Mouse (Mus musculus) mature B cell (primary cell): ENCODE results near the gene Pkd1l2.

ENCODE experiments used
- in situ Hi-C: fragments of 300-500 bp; cut with MboI; formaldehyde crosslinking; loops from 2 replicates; pipeline ENCODE4 v1.14.3; 2019

Pkd1l2 gene

GRCm38 (mm10) chr8:117082399-117082872, at the start of gene Pkd1l2:
Pkd1l2 (minus strand) TSS chr8:117082449.
- in situ Hi-C loops, result no loop called here

GRCm38 (mm10) chr8:117127063-117127462, 44.8 kb upstream of the Pkd1l2 start:
- in situ Hi-C loops, result no loop called here

DNA sequence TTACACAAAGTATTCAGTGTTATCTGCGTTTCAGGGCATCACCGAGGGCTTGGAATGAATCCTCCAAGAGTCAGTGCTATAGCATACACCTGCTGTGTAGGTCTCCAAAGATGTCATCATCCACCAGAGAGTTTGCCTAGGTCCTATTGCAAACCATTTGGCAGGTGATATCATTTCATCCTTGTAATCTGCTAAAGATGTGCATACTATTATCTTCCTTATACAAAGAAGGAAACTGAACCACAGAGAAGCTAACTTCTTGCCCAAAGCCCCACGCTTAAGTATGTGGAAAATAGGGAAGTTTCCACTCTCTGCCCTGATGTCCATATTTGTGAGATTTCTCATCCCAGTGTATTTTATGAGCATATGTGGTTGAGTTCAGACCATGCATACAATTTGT, 44.2 kb upstream of the Pkd1l2 start:
- in situ Hi-C loops, result no loop called here

GRCm38 (mm10) chr8:117125854-117126253, 43.6 kb upstream of the Pkd1l2 start:
- in situ Hi-C loops, result no loop called here

DNA sequence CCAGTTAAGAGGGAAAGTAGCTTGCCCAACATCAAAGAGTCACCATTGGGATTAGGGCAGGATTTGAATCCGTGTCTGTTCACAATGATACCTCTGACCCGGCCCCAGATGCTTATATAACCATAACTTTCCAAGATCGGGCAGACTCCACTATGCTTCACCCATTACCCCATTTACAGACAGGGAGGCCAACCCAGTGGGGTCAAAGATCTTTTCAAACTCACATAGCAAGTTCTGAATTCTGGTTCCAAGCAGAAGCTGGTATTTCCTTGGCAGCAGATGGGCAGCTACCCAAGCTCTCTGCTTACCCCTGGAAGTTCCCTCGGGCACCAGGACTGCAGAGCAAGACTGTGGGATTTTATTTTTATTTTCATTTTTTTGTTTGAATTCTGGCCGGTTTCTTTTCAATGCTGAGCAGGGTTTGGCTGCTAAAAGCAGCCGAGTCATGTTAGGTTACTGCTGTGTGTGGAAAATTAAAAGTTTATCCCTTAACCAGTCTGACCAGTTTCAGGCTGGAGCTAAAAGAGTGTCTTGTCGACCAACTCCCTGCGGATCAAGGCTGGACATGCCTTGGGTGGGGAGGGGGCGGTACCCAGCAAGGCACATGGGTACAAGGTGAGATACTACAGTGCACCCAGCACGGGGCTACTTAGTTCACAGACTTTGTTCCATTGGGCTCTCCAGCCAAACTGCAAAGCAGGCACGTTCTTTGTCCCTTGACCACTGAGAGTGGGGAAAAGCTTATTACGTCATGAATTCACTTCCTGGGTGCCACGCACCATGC, 41.8 kb upstream of the Pkd1l2 start:
- in situ Hi-C loops, result no loop called here

- in situ Hi-C loops, result no loop called here
Measured at GRCm38 (mm10) chr8:117121277-117121676, 39.0 kb upstream of the Pkd1l2 start.

GRCm38 (mm10) chr8:117118409-117118808, 36.2 kb upstream of the Pkd1l2 start:
- in situ Hi-C loops, result no loop called here

DNA sequence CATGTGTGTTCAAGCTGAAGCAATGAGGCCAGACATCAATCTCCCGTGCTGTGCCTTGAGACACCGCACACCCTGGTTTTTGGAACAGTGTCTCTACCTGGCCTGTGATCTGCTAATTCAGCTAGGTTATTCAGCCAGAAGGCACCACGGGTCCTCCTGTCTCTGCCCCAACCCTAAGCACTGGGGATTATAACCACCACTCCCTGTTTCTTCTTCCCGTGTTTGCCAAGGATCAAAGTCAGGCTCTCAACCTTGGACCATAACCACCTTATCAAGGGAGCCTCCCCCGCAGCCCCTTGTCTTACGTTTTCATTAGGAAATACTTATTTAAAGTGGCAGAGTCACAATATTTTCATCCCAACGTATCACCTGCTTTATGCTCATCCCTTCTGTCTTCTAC, 34.3 kb upstream of the Pkd1l2 start:
- in situ Hi-C loops, result no loop called here

- in situ Hi-C loops, result no loop called here
Measured at GRCm38 (mm10) chr8:117115676-117116446, 33.6 kb upstream of the Pkd1l2 start.

GRCm38 (mm10) chr8:117115094-117115493, 32.8 kb upstream of the Pkd1l2 start:
- in situ Hi-C loops, result no loop called here

- in situ Hi-C loops, result no loop called here
Measured at GRCm38 (mm10) chr8:117112261-117112660, 30.0 kb upstream of the Pkd1l2 start.

- in situ Hi-C loops, result no loop called here
Measured at GRCm38 (mm10) chr8:117111641-117112040, 29.4 kb upstream of the Pkd1l2 start.

DNA sequence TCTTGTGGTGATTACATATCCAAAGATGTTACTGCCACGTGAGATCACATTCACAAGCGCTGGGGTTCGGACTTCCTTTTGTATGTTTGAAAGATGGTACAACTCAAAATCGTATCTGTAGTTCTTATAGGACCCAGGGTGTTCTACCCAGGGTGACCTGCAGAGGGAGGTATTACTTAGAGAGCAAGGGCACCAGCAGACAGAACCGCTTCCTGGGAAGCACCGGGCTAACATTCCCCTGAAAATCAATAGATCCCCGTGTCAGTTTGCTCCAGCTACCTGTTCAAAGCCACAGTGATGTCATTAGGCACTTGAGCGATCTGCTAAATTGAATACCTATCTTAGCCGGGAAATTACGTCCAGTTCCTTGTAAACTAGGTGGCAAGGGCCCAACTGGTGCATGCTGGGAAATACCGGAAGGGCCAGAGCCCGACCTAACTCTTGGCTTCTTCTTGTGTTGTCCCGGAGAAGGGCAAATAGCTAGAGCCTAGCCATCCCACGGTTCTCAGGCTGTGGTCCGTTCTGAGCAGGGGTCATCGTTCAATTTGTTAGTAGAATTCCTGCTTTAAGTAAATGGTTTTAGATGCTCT, 27.6 kb upstream of the Pkd1l2 start:
- in situ Hi-C loops, result no loop called here

DNA sequence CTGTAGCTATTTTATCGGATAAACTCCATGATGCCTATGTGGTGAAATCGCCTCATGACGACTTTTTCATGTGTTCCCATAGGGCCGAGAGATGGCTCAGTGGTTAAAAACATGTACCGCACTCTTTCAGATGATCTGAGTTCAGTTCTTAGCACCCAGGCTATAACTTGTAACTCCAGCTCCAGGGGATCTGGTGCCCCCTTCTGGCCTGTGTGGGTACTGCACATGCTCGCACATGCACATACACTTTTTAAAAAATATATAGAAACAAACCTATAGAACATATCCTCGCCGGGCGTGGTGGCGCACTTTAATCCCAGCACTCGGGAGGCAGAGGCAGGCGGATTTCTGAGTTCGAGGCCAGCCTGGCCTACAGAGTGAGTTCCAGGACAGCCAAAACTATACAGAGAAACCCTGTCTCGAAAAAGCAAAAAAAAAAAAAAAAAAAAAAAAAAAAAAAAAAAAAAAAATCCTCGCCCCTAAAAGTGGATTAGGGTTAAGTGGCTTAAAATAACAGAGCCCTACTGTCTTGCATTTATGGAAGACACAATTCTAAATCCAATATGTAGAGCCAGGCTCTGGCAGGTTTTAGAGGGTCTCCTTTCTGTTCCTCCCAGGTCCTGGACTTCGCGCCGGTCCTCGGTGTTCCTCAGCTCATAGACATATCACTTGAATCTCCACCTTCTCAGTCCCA, 26.9 kb upstream of the Pkd1l2 start:
- in situ Hi-C loops, result no loop called here

- in situ Hi-C loops, result no loop called here
Measured at GRCm38 (mm10) chr8:117107533-117107932, 25.3 kb upstream of the Pkd1l2 start.

GRCm38 (mm10) chr8:117097564-117098191, 15.4 kb upstream of the Pkd1l2 start:
- in situ Hi-C loops, result no loop called here

DNA sequence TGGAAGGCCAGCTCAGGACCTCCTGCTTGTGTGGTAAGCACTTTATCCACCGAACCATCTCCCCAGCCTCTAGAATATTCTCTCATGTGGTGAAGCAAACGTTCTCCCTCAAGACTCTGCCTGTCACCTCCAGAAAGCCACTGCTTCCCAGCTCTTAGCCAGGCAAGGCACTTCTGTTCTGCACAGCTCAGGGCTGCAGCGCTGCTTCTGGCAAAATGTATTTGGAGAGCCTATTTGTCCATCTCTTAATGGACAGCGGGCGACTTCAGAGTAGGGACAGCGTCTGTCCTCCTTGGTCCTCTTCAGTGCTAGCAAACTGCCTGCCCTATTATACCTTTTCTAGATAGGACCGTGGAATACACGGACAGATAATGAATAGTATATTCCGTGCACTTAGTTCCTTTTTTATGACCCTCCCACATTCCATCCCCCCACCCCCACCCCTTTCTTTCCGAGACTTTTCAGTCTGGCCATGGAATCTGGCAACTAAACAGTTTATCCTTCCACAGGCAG, 14.9 kb upstream of the Pkd1l2 start:
- in situ Hi-C loops, result no loop called here

DNA sequence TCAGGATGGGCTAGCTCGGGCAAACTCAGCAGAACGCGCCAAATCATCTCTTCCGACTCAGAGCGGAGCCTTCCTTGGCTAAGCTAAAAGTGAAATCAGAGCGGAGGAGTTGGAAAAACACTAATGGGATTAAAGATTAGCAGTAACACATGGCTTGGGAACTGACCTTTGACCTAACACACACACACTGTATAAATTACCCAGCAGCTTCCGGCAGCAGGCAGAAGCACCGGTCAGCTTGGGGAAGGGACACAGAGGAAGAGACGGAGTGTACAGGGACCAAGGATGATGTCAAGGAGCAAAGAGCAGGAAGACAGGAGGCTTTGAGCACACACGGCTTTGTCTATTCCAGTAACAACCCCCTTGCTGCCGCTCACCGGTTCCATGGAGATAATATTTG, 13.4 kb upstream of the Pkd1l2 start, which contains the start of gene Bco1:
TSS of gene Bco1 (plus strand) at position 208 of the 400 bp plus-strand sequence.
- in situ Hi-C loops, result no loop called here

DNA sequence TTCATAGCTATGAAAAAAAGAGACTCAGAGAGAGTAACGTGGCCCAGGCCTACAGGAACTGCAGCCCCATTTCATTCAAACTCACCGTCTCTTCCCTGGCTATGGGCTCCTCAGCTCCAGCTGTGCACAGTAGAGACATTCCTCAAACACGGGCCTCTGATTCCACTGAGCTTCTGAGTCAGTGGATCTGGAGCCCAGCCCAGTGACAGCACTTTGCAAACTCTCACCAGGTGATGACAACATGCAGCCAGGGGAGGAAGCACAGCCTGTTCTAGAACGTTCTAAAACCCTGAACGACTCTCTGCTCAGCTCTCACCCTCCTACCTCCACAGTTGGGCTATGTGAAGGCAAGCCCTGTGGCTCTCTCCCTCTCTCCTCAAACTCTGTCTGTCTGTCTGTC, 11.8 kb upstream of the Pkd1l2 start:
- in situ Hi-C loops, result no loop called here

GRCm38 (mm10) chr8:117089802-117090201, 7.6 kb upstream of the Pkd1l2 start:
- in situ Hi-C loops, result no loop called here

GRCm38 (mm10) chr8:117087036-117087435, 4.8 kb upstream of the Pkd1l2 start:
- in situ Hi-C loops, result no loop called here
